In genomic region chr1:165461681-165462080, GRCm38 (mm10) we compare ENCODE assay signal across 8 mouse cellular contexts. TPM values are rescaled to one million over a fixed set of nuclear protein-coding genes. Genes with fewer than 3 reads are reported as not detected.
DNase-seq lines count a peak whose midpoint lies in the region; ATAC-seq and TF ChIP-seq lines count a peak whose summit lies in the region.

No protein-coding gene starts in this region.

- peaks cover 14% of the 10 kb centered on the region for H3K4me1 ChIP-seq in forebrain, embryonic 16.5 days (replicated peaks; ENCODE audit: control insufficient read depth, insufficient read depth, low read length)
- H3K4me1 ChIP-seq in kidney, embryonic 16.5 days (ENCODE audit: insufficient read depth, low read length), result peaks cover 18% of the 10 kb centered on the region
- peaks cover 7% of the 10 kb centered on the region; the same call in 1 of the 2 replicates for H3K4me1 ChIP-seq in midbrain, embryonic 11.5 days (ENCODE audit: control insufficient read depth, insufficient read depth, low read length)

- H3K9me3 ChIP-seq in forebrain, embryonic 16.5 days (ENCODE audit: control insufficient read depth, low read length), result no peaks in the 10 kb centered on the region
- H3K9me3 ChIP-seq in kidney, embryonic 16.5 days (ENCODE audit: low read length), result no peaks in the 10 kb centered on the region
- H3K9me3 ChIP-seq in midbrain, embryonic 11.5 days (ENCODE audit: control insufficient read depth, low read length), result no peaks in the 10 kb centered on the region

- 3% methylated on average over 9 of the region's 9 CpGs for WGBS in forebrain, embryonic 16.5 days
- 3% methylated on average over 9 of the region's 9 CpGs for WGBS in kidney, embryonic 16.5 days
- 3% methylated on average over 9 of the region's 9 CpGs for WGBS in midbrain, embryonic 11.5 days

- no peak for TF ChIP-seq CTCF in C2C12 (IDR thresholded peaks at IDR 0.05; ENCODE audit: control insufficient read depth, insufficient read depth, insufficient read length)

- no peak overlapping the region for H3K27ac ChIP-seq in forebrain, embryonic 16.5 days (ENCODE audit: low read length)
- H3K27ac ChIP-seq in kidney, embryonic 16.5 days (ENCODE audit: low read length), result peak overlapping the region; percentile 88
- H3K27ac ChIP-seq in midbrain, embryonic 11.5 days (ENCODE audit: low read depth, low read length), result no peak overlapping the region

- peak overlapping the region; percentile 64 for H3K9ac ChIP-seq in forebrain, embryonic 16.5 days (replicated peaks; ENCODE audit: low read depth, low read length)
- peak overlapping the region; percentile 81 for H3K9ac ChIP-seq in kidney, embryonic 16.5 days (replicated peaks; ENCODE audit: low read length)
- H3K9ac ChIP-seq in midbrain, embryonic 11.5 days (ENCODE audit: low read length), result peak overlapping the region; percentile 75

- peak overlapping the region; percentile 64 for H3K4me2 ChIP-seq in forebrain, embryonic 16.5 days (ENCODE audit: low read length)
- H3K4me2 ChIP-seq in kidney, embryonic 16.5 days (replicated peaks; ENCODE audit: low read depth, low read length), result peak overlapping the region; percentile 87
- H3K4me2 ChIP-seq in midbrain, embryonic 11.5 days, result peak overlapping the region; percentile 74

- no peaks in the 10 kb centered on the region for H3K27me3 ChIP-seq in C2C12 (ENCODE audit: control insufficient read depth, insufficient read depth, insufficient read length)
- H3K27me3 ChIP-seq in forebrain, embryonic 16.5 days (replicated peaks; ENCODE audit: control insufficient read depth, insufficient read depth, low read length), result no peaks in the 10 kb centered on the region
- H3K27me3 ChIP-seq in kidney, embryonic 16.5 days (ENCODE audit: insufficient read depth, low read length), result no peaks in the 10 kb centered on the region
- H3K27me3 ChIP-seq in midbrain, embryonic 11.5 days (ENCODE audit: control insufficient read depth, insufficient read depth, low read length), result no peaks in the 10 kb centered on the region

- peak overlapping the region; percentile 95 for H3ac ChIP-seq in C2C12 (ENCODE audit: control insufficient read depth, insufficient read length, low read depth)

- no peaks in the 10 kb centered on the region for H3K36me3 ChIP-seq in C2C12 (ENCODE audit: control insufficient read depth, insufficient read depth)
- no peaks in the 10 kb centered on the region for H3K36me3 ChIP-seq in forebrain, embryonic 16.5 days (ENCODE audit: control insufficient read depth, insufficient read depth)
- no peaks in the 10 kb centered on the region for H3K36me3 ChIP-seq in kidney, embryonic 16.5 days (ENCODE audit: insufficient read depth, low read length)
- H3K36me3 ChIP-seq in midbrain, embryonic 11.5 days (ENCODE audit: control insufficient read depth, insufficient read depth, low read length), result no peaks in the 10 kb centered on the region

- H3K79me3 ChIP-seq in C2C12 (ENCODE audit: low read depth), result peaks cover 4% of the 10 kb centered on the region

- peak; percentile 56 for DNase-seq in adrenal gland, postnatal 10 days
- no peak for DNase-seq in adrenal gland, postnatal 4 days (ENCODE audit: low spot score in 2 of 2)
- no peak for DNase-seq in midbrain, embryonic 11.5 days (ENCODE audit: low spot score, missing footprints)
- no peak for DNase-seq in left cerebral cortex, postnatal 14 days (ENCODE audit: low spot score in 2 of 2)

- intact Hi-C loops in left cerebral cortex, postnatal 14 days (cut with DNase I), result loop anchor here (2.0 kb wide), 2 partner anchors 41 to 181 kb away; no protein-coding TSS in a partner anchor

- ATAC-seq in forebrain, embryonic 16.5 days, result no peak
- ATAC-seq in kidney, embryonic 16.5 days (ENCODE audit: low FRiP score, low TSS enrichment), result no peak
- ATAC-seq in midbrain, embryonic 11.5 days (ENCODE audit: low FRiP score), result no peak
- no peak for ATAC-seq in CD4-positive, CD25-positive, alpha-beta regulatory T cell, adult 4 months

- H3K79me2 ChIP-seq in C2C12 (ENCODE audit: control insufficient read depth, insufficient read depth), result peaks cover 28% of the 10 kb centered on the region

- H3K4me3 ChIP-seq in C2C12 (ENCODE audit: insufficient read depth, poor library complexity, severe bottlenecking), result peak overlapping the region; percentile 63
- H3K4me3 ChIP-seq in forebrain, embryonic 16.5 days (replicated peaks; ENCODE audit: low read length), result peak overlapping the region; percentile 88
- H3K4me3 ChIP-seq in kidney, embryonic 16.5 days (ENCODE audit: low read length), result peak overlapping the region; percentile 89
- H3K4me3 ChIP-seq in midbrain, embryonic 11.5 days (ENCODE audit: low read depth, low read length), result peak overlapping the region; percentile 95

TF ChIP-seq in C2C12, 6 proteins besides CTCF, POLR2A, EP300 and RAD21:
- no peak for TF ChIP-seq CEBPB (IDR thresholded peaks at IDR 0.05; ENCODE audit: low read depth)
- TF ChIP-seq USF1 (IDR thresholded peaks at IDR 0.05; ENCODE audit: low read depth), result no peak
- TF ChIP-seq MYOG (IDR thresholded peaks at IDR 0.05; ENCODE audit: control insufficient read depth, extremely low read depth, insufficient read length), result no peak
- no peak for TF ChIP-seq FOSL1 (IDR thresholded peaks at IDR 0.05; ENCODE audit: insufficient read depth, low read length, poor library complexity, severe bottlenecking)

RNA-seq across cellular contexts. Expression of gene Mpc2, which starts 1.2 kb away (rescaled TPM):
- total RNA-seq in adrenal gland, postnatal 10 days (2021), result 100 to 1,000 TPM; 381 to 397 TPM
- total RNA-seq in adrenal gland, postnatal 4 days (2021), result 100 to 1,000 TPM; 113 to 122 TPM
- polyA plus RNA-seq in C2C12 (2012; fragmentation: generic; extraction: Trizol), result 66.8 TPM
- 162 TPM in 2 replicates for polyA plus RNA-seq in forebrain, embryonic 16.5 days (2015; fragmentation: Nextera tagmentation; extraction: Ambion mirVana)
- 309 and 320 TPM in 2 replicates for polyA plus RNA-seq in kidney, embryonic 16.5 days (2015; fragmentation: Nextera tagmentation; extraction: Ambion mirVana)
- polyA plus RNA-seq in midbrain, embryonic 11.5 days (2014; fragmentation: Nextera tagmentation; extraction: Ambion mirVana), result 123 and 128 TPM in 2 replicates
- 10 to 100 TPM; 56.4 to 76.8 TPM for polyA plus RNA-seq in CD4-positive, CD25-positive, alpha-beta regulatory T cell, adult 4 months (2017; shearing (Covaris generic))
- 100 to 1,000 TPM; 148 to 156 TPM for total RNA-seq in left cerebral cortex, postnatal 14 days (2021)

RNA-seq across cellular contexts. Expression of gene Dcaf6, which starts 1.4 kb away (rescaled TPM):
- 10 to 100 TPM; 50.5 to 57.9 TPM for total RNA-seq in adrenal gland, postnatal 10 days (2021)
- total RNA-seq in adrenal gland, postnatal 4 days (2021), result 10 to 100 TPM; 40.9 to 42.9 TPM
- 7.1 TPM for polyA plus RNA-seq in C2C12 (2012; fragmentation: generic; extraction: Trizol)
- 17.4 and 17.5 TPM in 2 replicates for polyA plus RNA-seq in forebrain, embryonic 16.5 days (2015; fragmentation: Nextera tagmentation; extraction: Ambion mirVana)
- 19.4 and 21.1 TPM in 2 replicates for polyA plus RNA-seq in kidney, embryonic 16.5 days (2015; fragmentation: Nextera tagmentation; extraction: Ambion mirVana)
- 9.8 and 10.5 TPM in 2 replicates for polyA plus RNA-seq in midbrain, embryonic 11.5 days (2014; fragmentation: Nextera tagmentation; extraction: Ambion mirVana)
- 1 to 10 TPM; 6.0 to 10.0 TPM for polyA plus RNA-seq in CD4-positive, CD25-positive, alpha-beta regulatory T cell, adult 4 months (2017; shearing (Covaris generic))
- 10 to 100 TPM; 95.2 to 98.5 TPM for total RNA-seq in left cerebral cortex, postnatal 14 days (2021)

RNA-seq across cellular contexts. Expression of gene Adcy10, which starts 23.3 kb away (rescaled TPM):
- total RNA-seq in adrenal gland, postnatal 10 days (2021), result under 1 TPM; 0.27 to 0.69 TPM
- under 1 TPM; 0.28 to 0.42 TPM for total RNA-seq in adrenal gland, postnatal 4 days (2021)
- polyA plus RNA-seq in C2C12 (2012; fragmentation: generic; extraction: Trizol), result not detected
- 0.22 and 0.29 TPM in 2 replicates for polyA plus RNA-seq in forebrain, embryonic 16.5 days (2015; fragmentation: Nextera tagmentation; extraction: Ambion mirVana)
- 0.06 and 0.39 TPM in 2 replicates for polyA plus RNA-seq in kidney, embryonic 16.5 days (2015; fragmentation: Nextera tagmentation; extraction: Ambion mirVana)
- polyA plus RNA-seq in midbrain, embryonic 11.5 days (2014; fragmentation: Nextera tagmentation; extraction: Ambion mirVana), result 0.11 TPM in 1 of 2 replicates, not detected in the other
- polyA plus RNA-seq in CD4-positive, CD25-positive, alpha-beta regulatory T cell, adult 4 months (2017; shearing (Covaris generic)), result under 1 TPM in 1 of 2 experiments, not detected in 1; 0.51 TPM
- 1 to 10 TPM in 1 of 2 experiments, under 1 TPM in 1; 0.53 to 1.3 TPM for total RNA-seq in left cerebral cortex, postnatal 14 days (2021)
